Mouse (Mus musculus): Measurements from ENCODE around the gene Cnga2. TPM values are rescaled to one million over a fixed set of nuclear protein-coding genes. Genes with fewer than 3 reads are reported as not detected.

The Cnga2 gene
- polyA plus RNA-seq, 1 experiment from 2014 or later = not detected

DNA sequence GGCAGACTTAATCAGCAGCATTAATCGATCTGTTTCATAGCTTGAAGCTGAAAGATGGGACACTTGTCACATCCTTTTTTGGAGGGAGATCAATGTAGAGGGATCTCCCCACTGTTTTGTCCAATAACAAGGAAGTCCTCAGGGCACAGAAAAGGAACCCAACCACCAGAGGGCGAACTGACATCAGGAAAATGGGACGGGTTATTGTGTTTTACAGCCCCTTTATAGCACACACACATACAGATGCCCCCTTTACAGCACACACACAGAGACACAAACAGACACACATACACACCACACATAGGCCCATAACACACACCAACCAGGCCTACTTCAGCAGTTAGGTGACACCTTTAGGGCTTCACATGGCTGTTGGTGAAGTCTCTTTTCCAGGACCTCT lies 21.2 kb downstream of the Cnga2 start:
- Histone ChIP-seq H3K4me2 (no peak overlapping the region), H3K27ac (ENCODE audit: low read depth, low read length) (no peak overlapping the region), H3K9ac (ENCODE audit: low read depth, low read length) (no peak overlapping the region), H3K4me1 (replicated peaks; ENCODE audit: control insufficient read depth, insufficient read depth, low read length) (no peaks in the 10 kb centered on the region), H3K27me3 (replicated peaks; ENCODE audit: control insufficient read depth, insufficient read depth, low read length) (no peaks in the 10 kb centered on the region), H3K4me3 (ENCODE audit: low read depth, low read length) (no peak overlapping the region), H3K36me3 (ENCODE audit: control insufficient read depth, insufficient read depth, low read length) (no peaks in the 10 kb centered on the region), H3K9me3 (ENCODE audit: control insufficient read depth, low read length) (no peaks in the 10 kb centered on the region)
- 23% methylated on average over 3 of the region's 3 CpGs for WGBS
- DNase-seq (ENCODE audit: low spot score) (no peak), ATAC-seq (replicated peaks; ENCODE audit: low FRiP score) (no peak)

DNA sequence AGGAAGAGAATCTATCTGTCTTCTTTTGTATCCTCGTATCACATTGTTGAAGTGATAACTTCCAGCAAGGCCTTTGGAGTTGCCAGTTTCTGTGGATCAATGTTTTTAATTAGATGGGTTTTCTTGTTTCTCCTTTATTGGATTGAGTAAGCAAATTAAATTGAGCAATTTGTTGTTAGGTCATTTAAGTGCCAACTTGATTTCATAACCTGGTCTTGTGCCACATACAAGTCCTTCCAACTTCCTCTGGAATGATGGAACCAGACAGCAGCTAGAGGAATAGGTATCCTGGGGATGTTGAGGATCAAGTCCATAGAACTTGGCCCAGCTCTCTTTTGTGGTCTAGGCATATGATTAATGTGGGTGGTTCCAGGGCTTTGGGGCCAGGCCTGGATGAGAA lies 30.6 kb downstream of the Cnga2 start:
- Histone ChIP-seq H3K9me3 (ENCODE audit: control insufficient read depth, low read length) (no peaks in the 10 kb centered on the region), H3K27ac (ENCODE audit: low read depth, low read length) (no peak overlapping the region), H3K9ac (ENCODE audit: low read depth, low read length) (no peak overlapping the region), H3K4me1 (replicated peaks; ENCODE audit: control insufficient read depth, insufficient read depth, low read length) (no peaks in the 10 kb centered on the region), H3K36me3 (ENCODE audit: control insufficient read depth, insufficient read depth, low read length) (no peaks in the 10 kb centered on the region), H3K27me3 (replicated peaks; ENCODE audit: control insufficient read depth, insufficient read depth, low read length) (no peaks in the 10 kb centered on the region), H3K4me3 (ENCODE audit: low read depth, low read length) (no peak overlapping the region), H3K4me2 (no peak overlapping the region)
- WGBS = 65% methylated on average over 1 of the region's 1 CpGs
- DNase-seq (ENCODE audit: low spot score) (no peak), ATAC-seq (replicated peaks; ENCODE audit: low FRiP score) (no peak)

DNA sequence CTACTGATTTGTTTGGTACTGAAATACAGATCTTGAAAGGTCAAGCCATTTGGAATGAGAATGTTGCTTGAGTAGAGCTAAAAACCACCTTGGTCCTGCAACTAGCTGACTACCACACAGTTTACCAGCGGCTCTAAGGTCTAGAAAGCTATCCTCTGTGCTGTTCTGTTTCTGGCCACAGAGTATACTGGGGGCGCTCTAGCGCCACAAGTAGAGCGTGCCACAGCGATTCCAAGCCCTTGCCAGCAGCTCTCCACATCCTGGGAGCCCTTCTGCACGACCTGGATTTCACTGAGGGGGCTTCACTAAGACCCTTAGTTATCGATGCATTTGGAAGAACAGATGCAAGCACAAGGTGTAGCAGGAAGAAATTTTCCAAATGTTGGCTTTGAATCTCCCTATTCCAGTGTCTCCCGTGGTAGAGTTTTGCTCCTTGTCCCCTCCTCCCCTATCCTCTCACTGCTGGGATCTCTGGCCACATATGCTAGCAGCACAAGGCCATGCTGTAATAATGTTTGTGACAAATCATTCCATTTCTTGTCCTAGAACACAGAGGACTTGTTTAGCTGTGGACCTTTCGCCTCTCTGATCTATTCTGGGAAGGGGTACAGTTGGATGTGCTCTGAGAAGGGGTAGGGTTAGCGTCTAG lies 31.2 kb downstream of the Cnga2 start:
- no peak overlapping the region for H3K9ac ChIP-seq (ENCODE audit: low read depth, low read length)
- H3K4me1 ChIP-seq (replicated peaks; ENCODE audit: control insufficient read depth, insufficient read depth, low read length) = no peaks in the 10 kb centered on the region
- no peak overlapping the region for H3K27ac ChIP-seq (ENCODE audit: low read depth, low read length)
- no peaks in the 10 kb centered on the region for H3K36me3 ChIP-seq (ENCODE audit: control insufficient read depth, insufficient read depth, low read length)
- no peaks in the 10 kb centered on the region for H3K9me3 ChIP-seq (ENCODE audit: control insufficient read depth, low read length)
- DNase-seq (ENCODE audit: low spot score) (peak; percentile 34), ATAC-seq (replicated peaks; ENCODE audit: low FRiP score) (no peak)
- H3K27me3 ChIP-seq (replicated peaks; ENCODE audit: control insufficient read depth, insufficient read depth, low read length) = no peaks in the 10 kb centered on the region
- no peak overlapping the region for H3K4me2 ChIP-seq
- H3K4me3 ChIP-seq (ENCODE audit: low read depth, low read length) = no peak overlapping the region
- WGBS = 33% methylated on average over 10 of the region's 10 CpGs

DNA sequence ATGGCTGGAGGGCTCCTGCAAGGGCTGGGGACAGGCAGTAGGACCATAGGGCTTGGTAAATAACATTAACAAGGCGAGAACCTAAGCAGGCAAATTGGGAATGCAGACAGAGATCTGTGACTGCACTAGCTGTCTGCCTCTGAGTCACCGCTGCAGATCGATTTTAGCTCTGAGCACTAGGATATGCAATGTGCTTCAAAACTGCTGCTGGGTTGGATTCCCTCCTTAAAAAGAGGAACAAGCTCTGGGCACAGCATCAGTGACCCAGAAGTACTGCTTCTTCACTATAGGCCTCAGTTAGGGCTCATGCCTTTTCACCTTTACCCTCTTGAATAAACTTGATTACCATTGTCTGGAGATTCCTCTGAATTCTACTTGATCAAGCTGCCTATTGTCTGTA lies 31.9 kb downstream of the Cnga2 start:
- H3K27ac ChIP-seq (ENCODE audit: low read depth, low read length) = no peak overlapping the region
- no peaks in the 10 kb centered on the region for H3K27me3 ChIP-seq (replicated peaks; ENCODE audit: control insufficient read depth, insufficient read depth, low read length)
- DNase-seq (ENCODE audit: low spot score) (no peak), ATAC-seq (replicated peaks; ENCODE audit: low FRiP score) (no peak)
- H3K9ac ChIP-seq (ENCODE audit: low read depth, low read length) = no peak overlapping the region
- no peak overlapping the region for H3K4me3 ChIP-seq (ENCODE audit: low read depth, low read length)
- no peaks in the 10 kb centered on the region for H3K9me3 ChIP-seq (ENCODE audit: control insufficient read depth, low read length)
- H3K4me1 ChIP-seq (replicated peaks; ENCODE audit: control insufficient read depth, insufficient read depth, low read length) = no peaks in the 10 kb centered on the region
- 62% methylated on average over 3 of the region's 3 CpGs for WGBS
- H3K4me2 ChIP-seq = no peak overlapping the region
- no peaks in the 10 kb centered on the region for H3K36me3 ChIP-seq (ENCODE audit: control insufficient read depth, insufficient read depth, low read length)

DNA sequence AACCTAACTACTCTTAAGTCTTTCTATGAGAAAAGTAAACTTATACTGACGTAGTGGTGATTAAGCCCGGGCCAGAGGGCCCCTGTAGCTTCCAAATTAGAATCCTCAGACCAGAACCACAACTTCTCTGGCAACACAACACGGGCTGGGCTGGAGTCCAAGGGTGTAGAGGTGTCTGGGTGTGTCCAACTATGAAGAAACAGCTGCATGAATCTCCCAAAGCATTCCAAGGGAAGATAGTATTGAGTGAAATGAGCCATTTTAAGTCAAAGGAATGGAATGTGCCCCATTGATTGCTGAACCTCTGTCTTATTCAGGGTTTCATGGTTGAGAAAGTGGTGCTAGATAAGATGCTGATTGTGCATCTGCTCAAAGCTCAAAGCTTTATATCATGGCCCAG lies 52.4 kb downstream of the Cnga2 start:
- Histone ChIP-seq H3K9ac (ENCODE audit: low read depth, low read length) (no peak overlapping the region), H3K9me3 (ENCODE audit: control insufficient read depth, low read length) (no peaks in the 10 kb centered on the region), H3K27me3 (replicated peaks; ENCODE audit: control insufficient read depth, insufficient read depth, low read length) (no peaks in the 10 kb centered on the region), H3K4me2 (no peak overlapping the region), H3K27ac (ENCODE audit: low read depth, low read length) (no peak overlapping the region), H3K4me1 (replicated peaks; ENCODE audit: control insufficient read depth, insufficient read depth, low read length) (no peaks in the 10 kb centered on the region), H3K4me3 (ENCODE audit: low read depth, low read length) (no peak overlapping the region), H3K36me3 (ENCODE audit: control insufficient read depth, insufficient read depth, low read length) (no peaks in the 10 kb centered on the region)
- no peak for DNase-seq (ENCODE audit: low spot score)
- no peak for ATAC-seq (replicated peaks; ENCODE audit: low FRiP score)
- 51% methylated on average over 3 of the region's 3 CpGs for WGBS

DNA sequence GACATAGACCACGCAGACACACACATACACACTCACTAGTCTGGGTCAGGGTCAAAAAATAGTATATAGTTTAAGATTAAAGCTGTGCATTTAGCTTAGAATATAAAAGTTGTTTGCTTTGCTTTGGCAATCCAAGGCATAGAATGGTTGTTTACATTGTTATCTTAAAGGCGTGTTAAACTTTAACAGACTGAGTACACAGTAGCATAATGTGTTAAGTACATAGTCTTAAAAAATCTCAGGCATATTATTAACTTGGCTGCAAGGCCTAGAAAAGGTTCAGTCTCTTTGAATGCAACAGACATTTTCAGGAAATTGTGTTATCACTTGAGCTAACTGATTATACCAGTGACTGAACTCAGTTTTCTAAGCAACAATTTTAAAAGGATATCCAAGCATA lies 56.3 kb downstream of the Cnga2 start:
- no peak overlapping the region for H3K9ac ChIP-seq (ENCODE audit: low read depth, low read length)
- no peak overlapping the region for H3K27ac ChIP-seq (ENCODE audit: low read depth, low read length)
- DNase-seq (ENCODE audit: low spot score) (no peak), ATAC-seq (replicated peaks; ENCODE audit: low FRiP score) (no peak)
- no peaks in the 10 kb centered on the region for H3K36me3 ChIP-seq (ENCODE audit: control insufficient read depth, insufficient read depth, low read length)
- 71% methylated on average over 2 of the region's 2 CpGs for WGBS
- H3K4me2 ChIP-seq = no peak overlapping the region
- no peaks in the 10 kb centered on the region for H3K4me1 ChIP-seq (replicated peaks; ENCODE audit: control insufficient read depth, insufficient read depth, low read length)
- H3K9me3 ChIP-seq (ENCODE audit: control insufficient read depth, low read length) = no peaks in the 10 kb centered on the region
- H3K4me3 ChIP-seq (ENCODE audit: low read depth, low read length) = no peak overlapping the region
- no peaks in the 10 kb centered on the region for H3K27me3 ChIP-seq (replicated peaks; ENCODE audit: control insufficient read depth, insufficient read depth, low read length)

Other genes starting within 250 kb of the Cnga2 start
- gene Vma21, start 175.9 kb upstream of the Cnga2 start, polyA plus RNA-seq (2014; fragmentation: Nextera tagmentation; extraction: Ambion mirVana) = 40.6 and 44.2 TPM in 2 replicates
- 0.10 TPM in 1 of 2 replicates, not detected in the other for gene Gm1141, start 70.8 kb upstream of the Cnga2 start, polyA plus RNA-seq (2014; fragmentation: Nextera tagmentation; extraction: Ambion mirVana)
- gene Prrg3, start 29.2 kb upstream of the Cnga2 start, polyA plus RNA-seq (2014; fragmentation: Nextera tagmentation; extraction: Ambion mirVana) = 4.1 and 5.5 TPM in 2 replicates
- not detected in 2 replicates for gene Fate1, start 18.9 kb upstream of the Cnga2 start, polyA plus RNA-seq (2014; fragmentation: Nextera tagmentation; extraction: Ambion mirVana)
- not detected in 2 replicates for gene Magea4, start 230.2 kb downstream of the Cnga2 start, polyA plus RNA-seq (2014; fragmentation: Nextera tagmentation; extraction: Ambion mirVana)